Mouse (Mus musculus) liver, embryonic 16.5 days (tissue): ENCODE measurements around the gene G6pc2. TPM values are rescaled to one million over a fixed set of nuclear protein-coding genes. Genes with fewer than 3 reads are reported as not detected.

ENCODE experiments used
- ATAC-seq: fragments of 200-750 bp; cut with Nextera tagmentation; 2 replicates; pipeline ENCODE4 v1.8.0; 2017; ENCODE audit warnings: low read depth, mild to moderate bottlenecking, moderate number of reproducible peaks, moderate library complexity
- H3K27ac ChIP-seq: fragments of 300-500 bp; sonication (generic); 2 replicates; pipeline ENCODE4 v1.5.1; 2014; ENCODE audit warnings: mild to moderate bottlenecking, low read length
- H3K27me3 ChIP-seq: fragments of 300-500 bp; sonication (generic); 2 replicates; pipeline ENCODE4 v1.6.1; 2014; ENCODE audit warnings: low read depth, low read length, mixed read lengths; ENCODE audit not compliant: control insufficient read depth, insufficient read depth
- H3K36me3 ChIP-seq: fragments of 300-500 bp; sonication (generic); 2 replicates; pipeline ENCODE4 v1.6.1; 2014; ENCODE audit warnings: mild to moderate bottlenecking; ENCODE audit not compliant: control insufficient read depth, insufficient read depth
- H3K4me1 ChIP-seq: fragments of 300-500 bp; sonication (generic); 2 replicates; pipeline ENCODE4 v1.6.1; 2014; ENCODE audit warnings: low read depth, low read length, mixed read lengths; ENCODE audit not compliant: control insufficient read depth
- H3K4me2 ChIP-seq: fragments of 300-500 bp; sonication (generic); 2 replicates; pipeline ENCODE4 v1.6.1; 2014; ENCODE audit warnings: low read depth, low read length, mixed read lengths
- H3K4me3 ChIP-seq: fragments of 300-500 bp; sonication (generic); 2 replicates; pipeline ENCODE4 v1.5.1; 2014; ENCODE audit warnings: low read depth, mild to moderate bottlenecking, low read length
- H3K9ac ChIP-seq: fragments of 300-500 bp; sonication (generic); 2 replicates; pipeline ENCODE4 v1.6.1; 2014; ENCODE audit warnings: low read depth, low read length
- H3K9me3 ChIP-seq: fragments of 300-500 bp; sonication (generic); replicated peaks from 2 replicates; pipeline ENCODE4 v1.6.1; 2016; ENCODE audit warnings: low read length; ENCODE audit not compliant: control insufficient read depth
- WGBS: fragments of 180-500 bp; shearing (Covaris S2); extraction: QIAGEN DNeasy Blood & Tissue Kit; methylation state at CpG from one replicate; pipeline ENCODE4 v1.1.7; 2014; ENCODE audit not compliant: insufficient replicate concordance; 5-methylcytosine and 5-hydroxymethylcytosine counted together
- polyA plus RNA-seq: library from polyadenylated mRNA; unstranded; fragments of >200 nt; fragmentation: Nextera tagmentation; extraction: Ambion mirVana; gene quantifications from 2 replicates; pipeline ENCODE4 v1.2.1, GENCODE M21; 2015

G6pc2 gene
- polyA plus RNA-seq: not detected in 2 replicates

GRCm38 (mm10) chr2:69210773-69211172 lies at the start of gene G6pc2:
Gene G6pc2 (plus strand): TSS chr2:69211073.
- Histone ChIP-seq H3K27me3 (no peaks in the 10 kb centered on the region), H3K9me3 (no peaks in the 10 kb centered on the region), H3K27ac (no peak within 1 kb of the TSS), H3K36me3 (no peaks in the 10 kb centered on the region), H3K4me2 (no peak within 1 kb of the TSS), H3K9ac (no peak within 1 kb of the TSS), H3K4me3 (no peak within 1 kb of the TSS), H3K4me1 (peaks cover 3% of the 10 kb centered on the region; the same call in 1 of the 2 replicates)
- no peak for ATAC-seq
- WGBS: 65% methylated on average over 7 of the region's 7 CpGs

- H3K4me2 ChIP-seq: no peak overlapping the region
- no peak overlapping the region for H3K27ac ChIP-seq
- H3K9me3 ChIP-seq: no peaks in the 10 kb centered on the region
- H3K4me3 ChIP-seq: no peak overlapping the region
- no peaks in the 10 kb centered on the region for H3K27me3 ChIP-seq
- no peaks in the 10 kb centered on the region for H3K4me1 ChIP-seq
- no peak overlapping the region for H3K9ac ChIP-seq
- H3K36me3 ChIP-seq: no peaks in the 10 kb centered on the region
- no peak for ATAC-seq
- WGBS: 63% methylated on average over 9 of the region's 9 CpGs
Measured at GRCm38 (mm10) chr2:69170395-69171077, 40.3 kb upstream of the G6pc2 start.

- Histone ChIP-seq H3K4me1 (no peaks in the 10 kb centered on the region), H3K36me3 (no peaks in the 10 kb centered on the region), H3K27me3 (no peaks in the 10 kb centered on the region), H3K4me3 (no peak overlapping the region), H3K4me2 (no peak overlapping the region), H3K27ac (no peak overlapping the region), H3K9ac (no peak overlapping the region), H3K9me3 (no peaks in the 10 kb centered on the region)
- 66% methylated on average over 5 of the region's 5 CpGs for WGBS
- ATAC-seq: no peak
Measured at GRCm38 (mm10) chr2:69175296-69175695, 35.6 kb upstream of the G6pc2 start.

- Histone ChIP-seq H3K4me2 (no peak overlapping the region), H3K9me3 (no peaks in the 10 kb centered on the region), H3K27ac (no peak overlapping the region), H3K36me3 (no peaks in the 10 kb centered on the region), H3K4me1 (no peaks in the 10 kb centered on the region), H3K27me3 (no peaks in the 10 kb centered on the region), H3K4me3 (no peak overlapping the region), H3K9ac (no peak overlapping the region)
- 77% methylated on average over 4 of the region's 4 CpGs for WGBS
- no peak for ATAC-seq
Measured at GRCm38 (mm10) chr2:69179721-69180120, 31.2 kb upstream of the G6pc2 start.

- H3K27me3 ChIP-seq: no peaks in the 10 kb centered on the region
- H3K4me1 ChIP-seq: peaks cover 5% of the 10 kb centered on the region; the same call in 1 of the 2 replicates
- no peak overlapping the region for H3K4me3 ChIP-seq
- no peak overlapping the region for H3K4me2 ChIP-seq
- H3K27ac ChIP-seq: no peak overlapping the region
- no peak for ATAC-seq
- H3K9me3 ChIP-seq: no peaks in the 10 kb centered on the region
- H3K36me3 ChIP-seq: peaks cover 16% of the 10 kb centered on the region; the same call in 1 of the 2 replicates
- WGBS: 84% methylated on average over 2 of the region's 2 CpGs
- no peak overlapping the region for H3K9ac ChIP-seq
Measured at GRCm38 (mm10) chr2:69187990-69188389, 22.9 kb upstream of the G6pc2 start.

GRCm38 (mm10) chr2:69188732-69189131 lies 22.1 kb upstream of the G6pc2 start:
- H3K4me3 ChIP-seq: no peak overlapping the region
- H3K9me3 ChIP-seq: no peaks in the 10 kb centered on the region
- WGBS: 68% methylated on average over 6 of the region's 6 CpGs
- H3K9ac ChIP-seq: no peak overlapping the region
- no peak overlapping the region for H3K27ac ChIP-seq
- H3K4me2 ChIP-seq: no peak overlapping the region
- no peak for ATAC-seq
- H3K4me1 ChIP-seq: peaks cover 5% of the 10 kb centered on the region; the same call in 1 of the 2 replicates
- peaks cover 24% of the 10 kb centered on the region for H3K36me3 ChIP-seq
- no peaks in the 10 kb centered on the region for H3K27me3 ChIP-seq

GRCm38 (mm10) chr2:69189222-69189621 lies 21.7 kb upstream of the G6pc2 start:
- no peak overlapping the region for H3K27ac ChIP-seq
- no peak for ATAC-seq
- WGBS: 42% methylated on average over 4 of the region's 4 CpGs
- H3K4me2 ChIP-seq: no peak overlapping the region
- H3K36me3 ChIP-seq: peaks cover 29% of the 10 kb centered on the region
- H3K9me3 ChIP-seq: no peaks in the 10 kb centered on the region
- H3K4me1 ChIP-seq: peaks cover 5% of the 10 kb centered on the region; the same call in 1 of the 2 replicates
- no peaks in the 10 kb centered on the region for H3K27me3 ChIP-seq
- no peak overlapping the region for H3K4me3 ChIP-seq
- H3K9ac ChIP-seq: no peak overlapping the region

- peaks cover 33% of the 10 kb centered on the region for H3K36me3 ChIP-seq
- no peak overlapping the region for H3K4me2 ChIP-seq
- WGBS: 45% methylated on average over 5 of the region's 5 CpGs
- no peak for ATAC-seq
- H3K9ac ChIP-seq: no peak overlapping the region
- H3K4me3 ChIP-seq: no peak overlapping the region
- no peaks in the 10 kb centered on the region for H3K9me3 ChIP-seq
- no peak overlapping the region for H3K27ac ChIP-seq
- H3K4me1 ChIP-seq: peaks cover 5% of the 10 kb centered on the region; the same call in 1 of the 2 replicates
- H3K27me3 ChIP-seq: no peaks in the 10 kb centered on the region
Measured at GRCm38 (mm10) chr2:69191059-69191458, 19.8 kb upstream of the G6pc2 start.

GRCm38 (mm10) chr2:69193555-69193954 lies 17.3 kb upstream of the G6pc2 start:
- Histone ChIP-seq H3K27ac (no peak overlapping the region), H3K36me3 (peaks cover 46% of the 10 kb centered on the region), H3K9ac (no peak overlapping the region), H3K4me1 (peaks cover 5% of the 10 kb centered on the region; the same call in 1 of the 2 replicates), H3K4me3 (no peak overlapping the region), H3K9me3 (no peaks in the 10 kb centered on the region), H3K4me2 (no peak overlapping the region), H3K27me3 (no peaks in the 10 kb centered on the region)
- no peak for ATAC-seq
- 67% methylated on average over 5 of the region's 5 CpGs for WGBS
